Mouse (Mus musculus) kidney, adult 2 months (tissue): ENCODE data around the gene Foxn3.

ENCODE experiments used
- CTCF ChIP-seq: fragments of 200-500 bp; conservative IDR thresholded peaks from 2 replicates; pipeline ENCODE4 v1.5.1; 2011; ENCODE audit warnings: low read depth, mild to moderate bottlenecking, control low read depth, low read length, moderate library complexity, mixed read lengths; ENCODE audit not compliant: insufficient read depth, insufficient read length
- POLR2A ChIP-seq: fragments of 200-500 bp; IDR thresholded peaks from one replicate; pipeline ENCODE4 v1.6.1; 2011; ENCODE audit warnings: low read depth, low read length, control low read depth

DNA sequence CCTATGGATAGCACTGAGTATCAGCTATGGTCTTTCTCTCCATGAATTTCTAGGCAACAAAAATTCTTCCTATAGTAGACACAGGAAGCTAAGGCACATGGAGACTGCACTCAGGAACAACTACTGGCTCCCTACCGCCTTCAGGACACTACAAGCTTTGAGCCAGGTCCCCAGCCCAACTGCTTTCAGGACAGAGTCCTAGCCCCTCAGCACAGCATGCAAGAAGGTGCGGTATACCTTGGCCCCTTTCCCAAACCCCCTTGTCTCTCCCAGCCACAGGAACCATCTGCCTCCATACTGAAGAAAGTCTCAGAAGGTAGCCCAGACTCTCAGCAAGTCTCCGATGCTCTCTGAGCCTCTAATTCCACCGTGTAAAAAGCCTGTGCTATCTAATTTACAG lies 189.8 kb downstream of the Foxn3 start:
- TF ChIP-seq CTCF (no peak), POLR2A (no peak)
